Mouse (Mus musculus): ENCODE data around the gene Pafah1b3.

Gene Pafah1b3

GRCm38 (mm10) chr7:25305956-25306613 is 8.3 kb upstream of the Pafah1b3 start, which contains the start of gene Tmem145:
TSS of gene Tmem145 (plus strand) at chr7:25306106.
- DNase-seq (ENCODE audit: low read depth, low spot score) = peak; percentile 82

GRCm38 (mm10) chr7:25305481-25305880 is 7.7 kb upstream of the Pafah1b3 start:
- DNase-seq (ENCODE audit: low read depth, low spot score) = no peak

- DNase-seq (ENCODE audit: low read depth, low spot score) = peak; percentile 53
Measured at GRCm38 (mm10) chr7:25303685-25304006, 5.9 kb upstream of the Pafah1b3 start.

- no peak for DNase-seq (ENCODE audit: low read depth, low spot score)
Measured at GRCm38 (mm10) chr7:25303003-25303684, 5.4 kb upstream of the Pafah1b3 start.

- peak; percentile 97 for DNase-seq (ENCODE audit: low read depth, low spot score)
Measured at GRCm38 (mm10) chr7:25301063-25301462, 3.3 kb upstream of the Pafah1b3 start, which contains the start of gene Prr19. TSS of gene Prr19 (plus strand) at chr7:25301411.

- DNase-seq (ENCODE audit: low read depth, low spot score) = peak; percentile 64
Measured at GRCm38 (mm10) chr7:25296945-25297453, 787 bp downstream of the Pafah1b3 start.

- DNase-seq (ENCODE audit: low read depth, low spot score) = no peak
Measured at GRCm38 (mm10) chr7:25294960-25295722, 2.6 kb downstream of the Pafah1b3 start.

GRCm38 (mm10) chr7:25294495-25294894 is 3.3 kb downstream of the Pafah1b3 start:
- no peak for DNase-seq (ENCODE audit: low read depth, low spot score)

GRCm38 (mm10) chr7:25293191-25293739 is 4.5 kb downstream of the Pafah1b3 start:
- DNase-seq (ENCODE audit: low read depth, low spot score) = no peak

- DNase-seq (ENCODE audit: low read depth, low spot score) = no peak
Measured at GRCm38 (mm10) chr7:25292107-25292506, 5.7 kb downstream of the Pafah1b3 start.

- DNase-seq (ENCODE audit: low read depth, low spot score) = peak; percentile 78
Measured at GRCm38 (mm10) chr7:25290911-25291310, 6.9 kb downstream of the Pafah1b3 start.

GRCm38 (mm10) chr7:25290463-25290862 is 7.3 kb downstream of the Pafah1b3 start:
- DNase-seq (ENCODE audit: low read depth, low spot score) = no peak

- DNase-seq (ENCODE audit: low read depth, low spot score) = peak; percentile 58
Measured at GRCm38 (mm10) chr7:25289925-25290324, 7.9 kb downstream of the Pafah1b3 start.

GRCm38 (mm10) chr7:25288721-25289120 is 9.1 kb downstream of the Pafah1b3 start:
- no peak for DNase-seq (ENCODE audit: low read depth, low spot score)

GRCm38 (mm10) chr7:25288011-25288410 is 9.8 kb downstream of the Pafah1b3 start:
- no peak for DNase-seq (ENCODE audit: low read depth, low spot score)

GRCm38 (mm10) chr7:25286989-25287388 is 10.8 kb downstream of the Pafah1b3 start:
- no peak for DNase-seq (ENCODE audit: low read depth, low spot score)

GRCm38 (mm10) chr7:25285511-25286238 is 12.1 kb downstream of the Pafah1b3 start:
- DNase-seq (ENCODE audit: low read depth, low spot score) = no peak

GRCm38 (mm10) chr7:25284766-25285165 is 13.0 kb downstream of the Pafah1b3 start:
- DNase-seq (ENCODE audit: low read depth, low spot score) = no peak

GRCm38 (mm10) chr7:25284171-25284570 is 13.6 kb downstream of the Pafah1b3 start:
- DNase-seq (ENCODE audit: low read depth, low spot score) = no peak

GRCm38 (mm10) chr7:25283637-25284036 is 14.1 kb downstream of the Pafah1b3 start:
- DNase-seq (ENCODE audit: low read depth, low spot score) = no peak

- DNase-seq (ENCODE audit: low read depth, low spot score) = peak; percentile 76
Measured at GRCm38 (mm10) chr7:25282731-25283211, 15.0 kb downstream of the Pafah1b3 start.
